Mouse (Mus musculus) spleen, adult 18-20 months (tissue): Measurements from ENCODE around the gene Spef1.

ENCODE experiments used
- DNase-seq, 2 experiments: peaks; one replicate each; pipeline ENCODE4 v3.0.0; 2022; ENCODE audit warnings: mixed read lengths in 2 of 2

Gene Spef1

DNA sequence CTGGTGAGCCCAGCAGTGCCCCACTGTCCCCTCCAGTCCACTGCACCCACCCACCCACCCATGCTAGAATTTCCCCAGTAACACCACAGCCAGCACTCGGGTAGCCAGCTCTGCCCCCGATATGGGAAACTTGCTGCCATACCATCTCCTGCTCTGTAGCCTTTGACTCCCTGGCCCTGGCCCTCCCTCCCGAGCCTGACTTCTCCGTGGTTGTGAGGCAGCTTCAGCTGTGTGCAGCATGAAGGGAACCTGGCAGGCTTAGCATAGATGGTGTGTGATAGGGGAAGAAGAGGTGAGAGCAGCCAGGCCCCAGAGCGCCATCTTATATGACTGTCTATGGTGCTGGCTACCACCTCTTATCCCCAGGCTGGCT is 46.6 kb downstream of the Spef1 start:
- no peak for DNase-seq

- DNase-seq, result no peak
Observed at GRCm38 (mm10) chr2:131139886-131140532, 47.1 kb downstream of the Spef1 start.

- DNase-seq, result no peak
Observed at GRCm38 (mm10) chr2:131139287-131139686, 47.8 kb downstream of the Spef1 start.

GRCm38 (mm10) chr2:131138760-131139159 is 48.3 kb downstream of the Spef1 start:
- no peak for DNase-seq

DNA sequence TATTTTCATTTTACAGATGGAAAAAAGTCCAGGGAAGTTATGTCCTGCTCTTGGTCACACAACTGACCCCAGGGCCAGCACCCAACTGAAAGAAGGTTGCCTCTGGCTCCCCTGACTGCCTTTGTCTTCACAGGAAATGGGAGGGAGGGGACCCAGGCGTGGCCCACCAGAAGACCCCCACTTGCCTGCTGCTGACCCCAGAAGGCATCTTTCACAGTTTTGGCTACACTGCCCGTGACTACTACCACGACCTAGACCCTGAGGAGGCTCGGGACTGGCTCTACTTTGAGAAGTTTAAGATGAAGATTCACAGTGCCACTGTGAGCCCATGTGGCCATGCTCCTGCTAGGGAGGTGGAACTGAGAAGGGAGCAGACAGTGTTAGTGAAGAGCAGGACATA is 48.8 kb downstream of the Spef1 start:
- no peak for DNase-seq

GRCm38 (mm10) chr2:131135521-131136139 is 51.5 kb downstream of the Spef1 start:
- peak in 1 of 2 experiments; percentile 0 for DNase-seq

- peak in 1 of 2 experiments; percentile 0 for DNase-seq
Observed at GRCm38 (mm10) chr2:131134826-131135400, 52.2 kb downstream of the Spef1 start.

GRCm38 (mm10) chr2:131134381-131134780 is 52.7 kb downstream of the Spef1 start:
- peak in 1 of 2 experiments; percentile 0 for DNase-seq

DNA sequence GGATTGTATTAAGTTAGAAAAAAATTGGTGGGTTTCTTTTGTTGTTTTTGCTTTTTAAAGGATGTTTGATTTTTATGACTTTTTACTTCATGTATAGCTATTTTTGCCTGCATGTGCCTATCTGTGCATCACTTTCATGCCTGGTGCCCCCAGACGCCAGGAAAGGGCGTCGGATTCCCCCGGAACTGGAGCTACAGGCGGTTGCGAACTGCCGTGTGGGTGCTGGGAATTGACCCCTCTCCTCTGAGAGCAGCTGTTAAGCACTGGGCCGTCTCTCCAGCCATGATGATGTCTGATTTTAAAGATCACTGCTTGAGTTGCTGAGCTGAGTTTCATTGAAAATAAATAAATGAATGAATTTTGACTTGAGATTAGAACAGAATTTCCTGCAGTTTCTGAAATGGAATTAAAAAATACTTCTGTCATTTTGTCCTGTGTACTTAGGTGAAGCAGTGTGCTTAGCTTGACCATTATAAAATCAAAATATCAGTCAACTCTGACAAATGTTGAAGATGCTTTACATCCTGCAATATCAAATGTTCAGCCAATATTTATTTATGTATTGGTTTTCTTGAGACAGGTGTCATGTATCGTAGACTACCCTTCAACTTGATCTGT is 54.0 kb downstream of the Spef1 start, which contains the start of gene Gm11037:
Gm11037 (plus strand) TSS at position 568 of the 618 bp plus-strand sequence.
- DNase-seq, result no peak

DNA sequence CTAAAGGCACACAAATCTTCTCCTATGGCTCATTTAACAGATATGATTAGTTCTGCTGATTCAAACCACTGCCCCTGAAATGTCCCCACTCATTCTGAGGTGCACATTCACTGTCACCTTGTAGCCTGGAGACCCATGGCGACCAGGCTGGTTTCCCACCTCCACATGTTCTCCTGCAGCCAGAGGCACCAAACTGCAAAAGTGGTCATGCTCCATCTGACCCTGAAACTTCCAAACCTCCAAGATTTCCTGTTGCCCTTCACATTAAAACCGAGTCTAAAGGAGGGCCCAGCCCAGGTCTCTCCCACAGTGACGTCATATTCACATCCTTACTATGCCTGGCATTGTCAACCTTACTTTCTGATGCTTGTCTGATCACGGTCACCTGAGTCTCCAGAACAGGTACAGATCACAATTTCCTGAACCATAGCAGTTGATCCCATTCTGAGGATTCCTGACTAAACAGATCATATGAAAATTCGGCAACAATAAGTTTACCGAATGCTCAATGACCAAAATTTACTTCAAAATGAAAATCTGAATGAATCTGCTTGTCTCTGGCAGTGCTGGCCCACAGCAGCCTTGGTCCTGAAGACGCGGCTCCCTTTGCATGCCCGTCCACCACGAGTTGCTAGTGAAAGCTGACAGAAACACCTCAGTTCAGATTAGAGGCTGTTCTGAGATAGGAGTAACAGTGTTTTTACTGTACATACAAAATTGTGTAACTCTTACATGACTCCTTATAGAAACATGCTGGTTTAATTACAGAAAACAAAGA is 54.8 kb downstream of the Spef1 start:
- DNase-seq, result no peak

DNA sequence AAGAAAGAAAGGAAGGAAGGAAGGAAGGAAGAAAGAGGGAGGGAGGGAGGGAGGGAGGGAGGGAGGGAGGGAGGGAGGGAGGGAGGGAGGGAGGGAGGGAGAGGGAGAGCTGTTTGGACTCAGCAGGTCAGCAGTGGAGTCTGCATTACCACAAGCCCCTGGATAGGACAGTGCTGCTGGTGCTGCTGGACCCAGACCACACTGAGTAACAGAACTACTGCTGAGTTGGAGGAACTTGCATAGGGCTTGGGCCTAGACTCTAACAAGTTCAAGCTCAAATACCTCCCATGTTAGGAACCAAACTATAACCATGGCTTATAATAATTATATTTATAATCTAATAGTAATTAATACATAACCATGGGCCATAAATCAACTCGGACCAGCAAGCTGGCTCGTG is 56.2 kb downstream of the Spef1 start:
- DNase-seq, result no peak

- no peak for DNase-seq
Observed at GRCm38 (mm10) chr2:131129836-131130235, 57.2 kb downstream of the Spef1 start.

DNA sequence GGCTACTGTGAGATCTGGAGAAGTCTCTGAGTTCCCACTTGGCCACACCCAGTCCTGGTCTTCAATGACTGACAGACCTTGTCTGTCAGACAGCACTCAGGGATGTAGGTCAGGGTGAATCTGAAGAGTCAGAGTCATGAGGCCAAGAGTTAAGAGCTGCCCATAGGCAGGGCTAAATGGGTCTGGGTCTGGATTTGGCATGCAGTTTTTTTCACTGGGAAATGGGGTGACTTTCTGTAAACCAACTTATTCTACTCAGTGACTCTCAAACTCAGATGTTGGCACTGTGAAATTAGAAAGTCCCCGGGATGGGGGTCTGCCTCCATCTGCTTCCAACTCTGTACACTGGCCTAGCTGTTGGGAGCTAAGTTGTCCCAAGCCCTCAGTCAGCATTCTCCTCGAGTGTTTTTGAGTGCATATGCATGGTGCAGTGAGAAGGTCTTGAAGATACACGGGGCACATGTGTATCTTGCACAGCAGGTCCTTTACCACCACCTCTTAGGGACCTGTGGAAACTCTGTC is 58.4 kb downstream of the Spef1 start:
- DNase-seq, result no peak

DNA sequence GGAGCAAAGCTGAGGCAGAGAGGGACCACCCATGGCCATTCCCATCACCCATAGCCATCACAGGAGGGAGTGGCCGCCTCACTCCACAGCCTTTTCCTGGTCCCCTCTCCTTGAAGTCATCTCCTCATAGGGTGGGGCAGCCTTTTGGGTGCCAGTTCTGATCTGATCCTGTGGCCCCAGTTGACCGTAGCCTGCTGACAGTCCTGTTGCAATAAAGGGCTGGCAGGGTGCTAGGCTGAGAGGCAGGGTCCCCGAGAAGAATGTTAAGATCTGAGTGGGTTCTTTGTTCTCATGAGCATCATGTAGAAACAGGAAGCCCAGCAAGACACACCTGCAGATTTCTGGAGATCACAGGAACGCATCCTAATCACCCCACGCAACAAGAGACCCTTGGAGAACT is 58.9 kb downstream of the Spef1 start:
- DNase-seq, result peak in 1 of 2 experiments; percentile 0

DNA sequence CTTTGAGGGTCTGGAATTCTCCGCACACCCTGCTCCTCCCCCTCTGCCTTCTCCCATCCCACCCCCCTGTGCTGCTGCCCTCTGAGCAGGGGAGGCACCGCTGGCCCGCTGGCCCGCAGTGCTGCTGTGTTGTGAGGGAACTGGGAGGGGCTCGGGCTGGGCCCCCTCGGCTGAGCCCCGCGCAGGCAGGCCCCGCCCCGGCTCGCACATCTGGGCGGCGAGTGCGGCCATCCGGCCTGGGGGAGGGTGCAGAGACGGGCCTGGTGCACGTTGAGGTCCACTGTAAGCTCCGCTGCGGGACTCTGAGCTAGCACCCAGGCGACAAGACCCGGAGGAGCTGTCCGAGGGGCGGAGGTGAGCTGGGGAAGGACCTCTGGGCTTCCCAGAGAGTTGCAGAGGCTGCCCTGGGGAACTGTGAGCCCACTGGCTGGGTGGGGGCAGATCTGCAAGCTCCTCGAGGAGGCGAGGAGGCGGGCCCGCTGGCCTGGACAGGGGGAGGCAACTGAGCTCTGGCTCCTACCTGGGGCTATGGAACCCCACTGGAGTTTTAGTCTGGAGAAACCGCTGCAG is 59.8 kb downstream of the Spef1 start, which contains the start of gene Hspa12b:
Hspa12b (plus strand) TSS at position 120 of the 570 bp plus-strand sequence.
- DNase-seq, result peak in 1 of 2 experiments; percentile 10

DNA sequence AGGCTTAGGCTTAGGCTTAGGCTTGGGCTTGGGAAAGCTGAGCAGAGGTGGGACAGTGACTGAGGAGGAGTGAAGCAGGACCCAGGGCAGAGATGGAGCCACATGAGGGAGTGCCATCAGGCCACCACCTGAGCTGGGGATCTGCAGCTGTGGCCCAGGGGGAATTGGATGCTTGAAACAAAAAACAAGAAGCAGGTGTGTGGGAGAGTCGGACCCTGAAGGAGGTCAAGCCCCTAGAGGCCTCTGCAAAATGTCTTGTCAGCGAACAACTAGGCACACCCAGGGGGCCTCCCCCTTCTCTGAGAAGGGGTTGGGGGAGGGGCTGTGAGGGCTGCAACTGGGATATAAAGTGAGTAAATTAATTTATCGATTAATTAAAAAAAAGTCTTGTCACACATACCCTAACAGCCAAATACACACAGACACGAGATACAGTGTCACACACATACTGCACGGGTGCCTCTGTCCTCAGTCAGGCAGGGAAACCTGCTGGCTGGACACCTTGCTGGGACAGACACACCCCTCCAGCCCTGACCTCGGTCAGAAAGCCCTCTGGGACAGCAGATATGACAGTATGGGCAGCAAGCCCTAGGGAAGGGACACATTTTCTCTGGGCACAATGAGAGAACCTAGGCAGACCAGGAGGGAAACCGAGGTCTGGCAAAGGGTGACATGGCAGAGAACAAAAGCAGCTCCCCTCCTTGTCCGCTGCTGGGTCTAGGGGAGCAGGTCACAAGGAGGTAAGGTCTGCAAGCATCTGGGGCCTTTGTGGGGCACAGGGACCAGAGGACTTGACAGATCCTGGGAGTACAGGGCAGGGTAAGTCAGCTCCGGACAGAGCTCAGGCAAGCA is 60.9 kb downstream of the Spef1 start:
- DNase-seq, result no peak

DNA sequence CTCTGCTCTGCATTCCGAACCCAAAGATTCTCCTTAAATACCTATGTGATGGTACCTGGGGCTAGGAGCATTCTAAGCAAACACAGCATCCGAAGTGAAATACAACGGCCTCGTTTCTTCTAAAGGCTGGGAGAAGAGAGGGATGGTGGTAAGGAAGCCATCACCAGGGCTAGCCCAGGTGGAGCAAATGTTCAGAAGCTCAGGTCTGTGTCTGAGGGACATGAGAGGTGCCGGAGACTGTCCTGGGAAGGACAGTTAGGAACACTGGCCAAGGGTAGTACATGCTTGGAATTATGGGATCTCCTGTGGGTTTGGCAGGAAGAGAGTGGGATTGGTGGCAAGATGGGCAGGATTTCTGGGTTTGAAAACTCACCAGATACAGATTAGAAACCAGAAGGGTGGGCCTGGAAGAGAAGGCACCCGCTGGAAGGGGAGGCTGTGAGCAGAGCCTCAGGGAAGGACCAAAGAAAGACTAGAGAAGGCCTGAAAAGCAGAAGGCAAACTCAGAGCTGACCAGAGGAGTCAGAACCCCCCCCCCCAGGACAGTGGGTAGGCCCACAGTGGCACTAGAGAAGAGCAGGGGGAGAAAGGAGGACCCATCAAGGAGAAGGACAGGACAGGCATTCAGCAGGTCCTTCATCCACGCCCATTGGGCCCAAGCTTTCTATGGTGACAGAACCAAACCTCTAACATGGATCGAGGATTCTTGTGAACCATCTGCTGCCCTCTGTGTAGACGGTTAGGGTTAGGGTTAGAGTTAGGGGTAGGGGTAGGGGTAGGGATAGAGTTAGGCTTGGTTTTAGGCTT is 61.7 kb downstream of the Spef1 start:
- no peak for DNase-seq

GRCm38 (mm10) chr2:131124166-131124565 is 62.9 kb downstream of the Spef1 start:
- no peak for DNase-seq
